ENCODE assay signal across 9 mouse cellular contexts in genomic region chr12:85219905-85220290, GRCm38 (mm10). TPM values are rescaled to one million over a fixed set of nuclear protein-coding genes. Genes with fewer than 3 reads are reported as not detected.
DNase-seq lines count a peak whose midpoint lies in the region; ATAC-seq and TF ChIP-seq lines count a peak whose summit lies in the region.
"Had no signal": no experiment of that assay in that cellular context is flagged by ENCODE, and none has a peak within 500 bp of the region (broad histone marks: within the 10 kb centered on the region; RNA-seq: fewer than 3 reads in every experiment).

No protein-coding gene starts in this region.

- TF ChIP-seq EP300 in heart, postnatal 0 days (IDR thresholded peaks at IDR 0.05; ENCODE audit: low read depth), result no peak
- TF ChIP-seq EP300 in liver, embryonic 14.5 days (IDR thresholded peaks at IDR 0.05; ENCODE audit: low read depth), result no peak

- ATAC-seq in heart, postnatal 0 days (ENCODE audit: insufficient read depth, low read depth), result no peak
- peak; percentile 4; the same call in 1 of the 2 replicates for ATAC-seq in liver, embryonic 14.5 days (ENCODE audit: insufficient read depth)

- WGBS in heart, postnatal 0 days, result 3% methylated on average over 12 of the region's 12 CpGs
- 2% methylated on average over 12 of the region's 12 CpGs for WGBS in liver, embryonic 14.5 days (ENCODE audit: insufficient replicate concordance)
- 4% methylated on average over 12 of the region's 12 CpGs for WGBS in spleen, adult 2 months

- peak overlapping the region; percentile 68 for H3K4me3 ChIP-seq in heart, postnatal 0 days (ENCODE audit: low read depth, low read length)
- H3K4me3 ChIP-seq in liver, embryonic 14.5 days (ENCODE audit: insufficient read depth in 1 of 2, low read depth in 2 of 2, low read length in 2 of 2), result peak overlapping the region; percentile 82 to 87
- peak overlapping the region; percentile 92 for H3K4me3 ChIP-seq in spleen, adult 2 months (ENCODE audit: extremely low read depth, insufficient read depth, insufficient read length)

- TF ChIP-seq CTCF in heart, postnatal 0 days (IDR thresholded peaks at IDR 0.05; ENCODE audit: low read depth), result no peak
- TF ChIP-seq CTCF in liver, embryonic 14.5 days (IDR thresholded peaks at IDR 0.05; ENCODE audit: low read depth), result peak; percentile 21; the same call in 1 of the 2 replicates
- TF ChIP-seq CTCF in spleen, adult 2 months (IDR thresholded peaks at IDR 0.05; ENCODE audit: extremely low read depth, insufficient read depth, insufficient read length, insufficient replicate concordance), result no peak

- H3K4me1 ChIP-seq in heart, postnatal 0 days (ENCODE audit: control insufficient read depth, insufficient read depth), result peaks cover 7% of the 10 kb centered on the region; the same call in 1 of the 2 replicates
- peaks cover 4 to 13% of the 10 kb centered on the region in 2 experiments for H3K4me1 ChIP-seq in liver, embryonic 14.5 days (replicated peaks; ENCODE audit: control insufficient read depth in 2 of 2, insufficient read depth in 2 of 2, low read length in 1 of 2)
- H3K4me1 ChIP-seq in spleen, adult 2 months (ENCODE audit: control insufficient read depth, insufficient read depth, insufficient read length), result peaks cover 2% of the 10 kb centered on the region; the same call in 1 of the 2 replicates

- no peak for TF ChIP-seq POLR2A in spleen, adult 2 months (IDR thresholded peaks at IDR 0.05; ENCODE audit: low read depth, low read length)

- H3K27ac ChIP-seq in heart, postnatal 0 days (ENCODE audit: low read depth), result peak overlapping the region; percentile 67
- H3K27ac ChIP-seq in liver, embryonic 14.5 days, result peak overlapping the region; percentile 13; the same call in 1 of the 2 replicates
- H3K27ac ChIP-seq in spleen, adult 2 months (ENCODE audit: insufficient read depth, low read length), result peak overlapping the region; percentile 58; the same call in 1 of the 2 replicates

- peaks cover 39% of the 10 kb centered on the region for H3K36me3 ChIP-seq in heart, postnatal 0 days (replicated peaks; ENCODE audit: control insufficient read depth, insufficient read depth, low read length)
- peaks cover 15% of the 10 kb centered on the region for H3K36me3 ChIP-seq in liver, embryonic 14.5 days (replicated peaks; ENCODE audit: control insufficient read depth, insufficient read depth, low read depth)
- H3K36me3 ChIP-seq in spleen, adult 2 months (ENCODE audit: control insufficient read depth, insufficient read depth, low read length), result peaks cover 17% of the 10 kb centered on the region

- H3K27me3 ChIP-seq in heart, postnatal 0 days (ENCODE audit: control insufficient read depth, insufficient read depth, low read length), result no peaks in the 10 kb centered on the region
- H3K27me3 ChIP-seq in liver, embryonic 14.5 days (ENCODE audit: control insufficient read depth, insufficient read depth, low read length), result no peaks in the 10 kb centered on the region
- no peaks in the 10 kb centered on the region for H3K27me3 ChIP-seq in spleen, adult 2 months (ENCODE audit: control insufficient read depth, insufficient read depth, low read length)

- H3K9ac ChIP-seq in heart, postnatal 0 days (replicated peaks; ENCODE audit: low read depth, low read length), result peak overlapping the region; percentile 73
- H3K9ac ChIP-seq in liver, embryonic 14.5 days (replicated peaks), result peak overlapping the region; percentile 75

- H3K4me2 ChIP-seq in heart, postnatal 0 days (ENCODE audit: low read depth, low read length), result peak overlapping the region; percentile 90
- H3K4me2 ChIP-seq in liver, embryonic 14.5 days (ENCODE audit: low read depth), result peak overlapping the region; percentile 65

- no peaks in the 10 kb centered on the region for H3K9me3 ChIP-seq in heart, postnatal 0 days (replicated peaks; ENCODE audit: control insufficient read depth, low read length)
- H3K9me3 ChIP-seq in liver, embryonic 14.5 days (ENCODE audit: control insufficient read depth, low read length), result no peaks in the 10 kb centered on the region

- DNase-seq in adrenal gland, adult 2 months, result peak; percentile 24
- no peak for DNase-seq in adrenal gland, postnatal 4 days (ENCODE audit: low spot score in 2 of 2)
- DNase-seq in 3T3-L1 (ENCODE audit: low read depth, low spot score), result peak; percentile 70
- DNase-seq in c-Kit-positive CD71-negative TER-119-negative erythroid progenitor cells, embryonic 14.5 days (ENCODE audit: low read depth), result peak; percentile 42
- DNase-seq in heart, postnatal 0 days (ENCODE audit: low spot score), result peak; percentile 38
- peak; percentile 17 to 37 (median 28) for DNase-seq in liver, embryonic 14.5 days (ENCODE audit: low read depth in 3 of 3, low spot score in 3 of 3)
- DNase-seq in spleen, adult 2 months (ENCODE audit: low read depth in 1 of 2, low spot score in 2 of 2), result peak in 1 of 2 experiments; percentile 15
- no peak for DNase-seq in gastrocnemius, postnatal 4 days (ENCODE audit: low spot score in 2 of 2)

RNA-seq across cellular contexts. Expression of gene Eif2b2, which starts 0.6 kb away (rescaled TPM):
- 10 to 100 TPM; 64.2 to 95.9 TPM for total RNA-seq in adrenal gland, adult 2 months (2021)
- polyA plus RNA-seq in adrenal gland, adult 2 months (2012; rRNA removed), result 94.8 and 100.0 TPM in 2 replicates
- total RNA-seq in adrenal gland, postnatal 4 days (2021), result 10 to 100 TPM; 84.2 to 89.1 TPM
- total RNA-seq in heart, postnatal 0 days (2014; rRNA removed; ENCODE audit: low replicate concordance), result 54.0 and 106 TPM in 2 replicates
- 48.6 and 49.4 TPM in 2 replicates for polyA plus RNA-seq in heart, postnatal 0 days (2015; fragmentation: Nextera tagmentation; extraction: Ambion mirVana)
- polyA plus RNA-seq in liver, embryonic 14.5 days (2012; rRNA removed), result 38.3 and 47.8 TPM in 2 replicates
- 39.9 and 49.4 TPM in 2 replicates for polyA plus RNA-seq in liver, embryonic 14.5 days (2014; fragmentation: Nextera tagmentation; extraction: Ambion mirVana)
- 90.6 and 110 TPM in 2 replicates for polyA plus RNA-seq in spleen, adult 2 months (2012; rRNA removed)
- total RNA-seq in gastrocnemius, postnatal 4 days (2021), result 10 to 100 TPM; 80.6 to 95.1 TPM

RNA-seq across cellular contexts. Expression of gene Pgf, which starts 42.3 kb away (rescaled TPM):
- 1 to 10 TPM in 1 of 2 experiments, under 1 TPM in 1; 0.37 to 2.8 TPM for total RNA-seq in adrenal gland, adult 2 months (2021)
- polyA plus RNA-seq in adrenal gland, adult 2 months (2012; rRNA removed), result 0.63 and 1.6 TPM in 2 replicates
- total RNA-seq in adrenal gland, postnatal 4 days (2021), result 1 to 10 TPM; 3.2 to 4.3 TPM
- 4.4 and 5.0 TPM in 2 replicates for total RNA-seq in heart, postnatal 0 days (2014; rRNA removed; ENCODE audit: low replicate concordance)
- polyA plus RNA-seq in heart, postnatal 0 days (2015; fragmentation: Nextera tagmentation; extraction: Ambion mirVana), result 3.6 and 4.0 TPM in 2 replicates
- polyA plus RNA-seq in liver, embryonic 14.5 days (2012; rRNA removed), result 0.09 and 0.32 TPM in 2 replicates
- polyA plus RNA-seq in liver, embryonic 14.5 days (2014; fragmentation: Nextera tagmentation; extraction: Ambion mirVana), result 0.08 and 0.34 TPM in 2 replicates
- 0.46 and 0.84 TPM in 2 replicates for polyA plus RNA-seq in spleen, adult 2 months (2012; rRNA removed)
- total RNA-seq in gastrocnemius, postnatal 4 days (2021), result 1 to 10 TPM; 5.6 to 6.4 TPM
- total RNA-seq: neutrophil, adult 5-6 weeks had no signal

RNA-seq across cellular contexts. Expression of gene Mlh3, which starts 50.5 kb away (rescaled TPM):
- total RNA-seq in adrenal gland, adult 2 months (2021), result 10 to 100 TPM in 1 of 2 experiments, 1 to 10 TPM in 1; 7.8 to 15.9 TPM
- 2.0 and 2.2 TPM in 2 replicates for polyA plus RNA-seq in adrenal gland, adult 2 months (2012; rRNA removed)
- 10 to 100 TPM; 11.9 to 12.9 TPM for total RNA-seq in adrenal gland, postnatal 4 days (2021)
- 4.4 and 8.6 TPM in 2 replicates for total RNA-seq in heart, postnatal 0 days (2014; rRNA removed; ENCODE audit: low replicate concordance)
- polyA plus RNA-seq in heart, postnatal 0 days (2015; fragmentation: Nextera tagmentation; extraction: Ambion mirVana), result 4.9 and 5.0 TPM in 2 replicates
- 1.7 and 2.0 TPM in 2 replicates for polyA plus RNA-seq in liver, embryonic 14.5 days (2012; rRNA removed)
- 2.3 TPM in 2 replicates for polyA plus RNA-seq in liver, embryonic 14.5 days (2014; fragmentation: Nextera tagmentation; extraction: Ambion mirVana)
- polyA plus RNA-seq in spleen, adult 2 months (2012; rRNA removed), result 2.7 and 2.9 TPM in 2 replicates
- total RNA-seq in gastrocnemius, postnatal 4 days (2021), result 10 to 100 TPM; 10.6 to 11.5 TPM

Comparison
In these comparisons a context has a peak if more than half of its experiments do, and no peak if none do; other contexts are left out.
1. DNase-seq: peak in adrenal gland, adult 2 months (single experiment), 3T3-L1 (single experiment), c-Kit-positive CD71-negative TER-119-negative erythroid progenitor cells, embryonic 14.5 days (single experiment), heart, postnatal 0 days (single experiment) and liver, embryonic 14.5 days (3 of 3); none in adrenal gland, postnatal 4 days (0 of 2) and gastrocnemius, postnatal 4 days (0 of 2).
2. H3K27ac ChIP-seq: peak in every context shown above with its lines; median percentile 67 in heart, postnatal 0 days; 58 in spleen, adult 2 months; 13 in liver, embryonic 14.5 days.
3. Peak in every context shown above with its lines, with median percentiles within 50 percentile points of each other: H3K4me3 ChIP-seq.